Mouse (Mus musculus): ENCODE results near the gene Edn1. TPM values are rescaled to one million over a fixed set of nuclear protein-coding genes. Genes with fewer than 3 reads are reported as not detected.

The Edn1 gene
- total RNA-seq, 2 experiments from 2014 or later = not detected

DNA sequence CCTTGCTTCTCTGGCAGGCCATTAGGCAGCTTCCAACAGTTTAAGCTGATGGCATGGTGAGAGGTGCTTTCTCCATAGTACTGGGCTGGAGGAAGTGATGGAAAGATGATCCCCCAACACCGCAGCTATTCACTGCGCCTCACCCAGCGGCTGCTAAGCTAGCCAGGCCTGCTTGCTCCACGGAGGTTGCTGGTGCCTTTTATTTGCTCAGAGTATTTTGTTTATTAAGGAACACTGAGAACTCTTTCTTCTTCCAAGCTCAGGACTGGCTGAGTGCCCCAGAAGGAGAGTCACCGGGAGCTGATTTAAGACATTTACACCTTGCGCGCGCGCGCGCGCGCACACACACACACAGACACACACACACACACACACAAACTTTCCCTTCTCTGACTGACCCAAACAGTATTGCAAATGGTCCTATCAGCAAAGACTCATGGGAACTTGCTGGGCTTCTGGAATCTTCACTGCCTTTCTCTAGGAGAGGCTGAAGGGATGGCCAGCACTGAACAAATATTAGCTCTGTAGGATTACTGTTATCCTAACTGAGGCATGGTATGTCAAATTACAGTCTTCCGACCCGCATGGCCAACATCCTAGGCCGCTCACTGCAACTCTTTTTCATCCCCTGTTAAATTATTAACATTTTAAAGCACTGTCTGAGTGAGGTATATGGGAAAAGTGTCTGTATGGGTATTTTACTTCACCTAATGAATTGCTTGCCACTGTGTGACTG, 7.3 kb downstream of the Edn1 start:
- ATAC-seq (replicated peaks; ENCODE audit: low FRiP score, poor library complexity, severe bottlenecking) = no peak

DNA sequence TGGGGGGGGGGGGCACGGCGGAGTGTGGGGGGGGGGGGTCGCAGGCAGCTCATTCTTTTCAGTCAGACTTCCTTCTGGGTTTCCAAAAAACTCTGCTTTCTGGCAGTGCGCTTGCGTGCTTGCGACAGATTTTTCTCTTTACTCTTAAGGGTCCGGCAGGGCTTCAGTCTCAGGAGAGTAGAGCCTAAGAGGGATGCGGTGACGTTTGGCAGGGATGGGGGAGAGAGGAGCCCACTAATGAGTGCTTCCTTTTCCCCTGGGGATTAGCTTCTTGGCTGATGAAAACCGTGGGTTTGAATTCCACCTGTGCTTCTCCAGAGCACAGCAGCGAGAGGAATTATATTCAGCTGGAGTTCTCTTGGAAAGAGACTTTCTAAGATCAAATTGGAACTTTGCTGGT, 8.5 kb downstream of the Edn1 start:
- ATAC-seq (replicated peaks; ENCODE audit: low FRiP score, poor library complexity, severe bottlenecking) = no peak

DNA sequence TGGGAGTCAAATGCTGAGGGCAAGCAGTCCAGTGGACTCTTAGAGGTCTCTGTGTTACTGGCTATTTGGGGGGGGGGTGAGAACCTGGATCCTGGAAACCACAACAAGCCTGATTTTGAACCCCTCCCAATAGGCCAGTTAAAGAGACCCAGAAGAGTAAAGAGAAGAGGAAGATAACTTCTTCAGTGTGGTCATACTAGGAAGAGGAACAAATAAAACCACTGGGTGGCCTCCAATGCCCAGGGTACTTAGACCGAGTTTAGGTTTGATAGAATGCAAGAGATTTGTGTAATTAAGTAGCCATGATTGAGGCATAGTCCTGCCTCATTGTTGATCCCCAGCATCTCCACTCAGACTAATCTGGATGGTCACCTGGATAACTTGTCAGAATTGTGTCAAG, 14.4 kb downstream of the Edn1 start:
- ATAC-seq (replicated peaks; ENCODE audit: low FRiP score, poor library complexity, severe bottlenecking) = no peak

DNA sequence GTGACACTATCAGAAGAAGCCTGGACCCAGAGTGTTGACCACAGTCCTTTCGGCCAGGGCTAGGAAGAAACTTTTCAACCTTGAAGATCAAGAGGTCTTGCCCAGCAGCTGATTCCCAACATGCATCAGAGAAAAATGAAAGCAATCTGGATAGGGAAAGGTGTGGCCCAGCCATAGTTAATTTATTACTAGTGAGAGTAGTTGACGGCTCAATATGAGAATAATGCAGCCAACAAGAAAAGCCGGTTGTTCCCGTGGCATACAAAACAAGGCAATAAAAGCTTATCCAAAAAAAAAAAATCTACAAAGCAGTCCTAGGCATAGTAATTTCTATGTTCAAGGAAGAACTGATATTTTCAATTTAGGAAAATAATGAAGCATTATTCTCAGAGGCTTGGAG, 16.5 kb downstream of the Edn1 start:
- ATAC-seq (replicated peaks; ENCODE audit: low FRiP score, poor library complexity, severe bottlenecking) = no peak

DNA sequence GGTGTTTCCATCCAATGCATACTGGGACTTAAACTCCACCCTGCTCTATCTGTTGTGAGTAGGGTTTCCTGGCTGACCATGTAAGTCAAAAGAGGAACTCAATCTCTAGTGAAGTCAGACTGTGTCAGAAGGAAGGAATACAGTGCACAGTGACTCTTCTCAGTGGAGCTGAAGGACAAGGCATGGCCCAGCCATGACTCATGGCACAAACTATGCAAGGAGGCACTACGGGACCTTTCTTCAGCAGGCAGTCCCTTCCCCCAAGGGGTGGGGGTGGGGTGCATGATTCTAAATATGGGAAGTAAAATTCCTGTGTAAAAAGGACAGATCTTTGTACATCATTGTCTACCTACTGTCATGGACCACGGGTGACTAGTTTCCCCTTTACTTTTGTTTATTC, 27.3 kb downstream of the Edn1 start:
- no peak for ATAC-seq (replicated peaks; ENCODE audit: low FRiP score, poor library complexity, severe bottlenecking)

DNA sequence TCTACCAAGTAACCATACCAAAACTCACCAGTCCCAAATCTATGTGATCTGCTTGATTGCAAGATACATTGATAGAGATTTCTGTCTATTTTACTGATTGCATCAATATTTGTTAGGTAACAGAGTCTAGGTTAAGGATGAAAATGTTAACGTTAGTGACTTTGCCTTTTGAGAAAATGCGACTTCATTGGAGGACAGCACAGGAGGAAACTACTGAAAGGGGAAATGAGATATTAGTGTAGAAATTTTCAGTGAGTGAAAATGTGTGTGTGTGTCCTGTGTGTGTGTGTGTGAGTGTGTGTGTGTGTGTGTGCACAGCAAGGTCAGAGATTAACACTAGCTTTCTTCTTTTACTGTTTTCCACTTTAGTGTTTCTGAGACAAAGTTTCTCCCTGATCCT, 29.8 kb downstream of the Edn1 start:
- no peak for ATAC-seq (replicated peaks; ENCODE audit: low FRiP score, poor library complexity, severe bottlenecking)

DNA sequence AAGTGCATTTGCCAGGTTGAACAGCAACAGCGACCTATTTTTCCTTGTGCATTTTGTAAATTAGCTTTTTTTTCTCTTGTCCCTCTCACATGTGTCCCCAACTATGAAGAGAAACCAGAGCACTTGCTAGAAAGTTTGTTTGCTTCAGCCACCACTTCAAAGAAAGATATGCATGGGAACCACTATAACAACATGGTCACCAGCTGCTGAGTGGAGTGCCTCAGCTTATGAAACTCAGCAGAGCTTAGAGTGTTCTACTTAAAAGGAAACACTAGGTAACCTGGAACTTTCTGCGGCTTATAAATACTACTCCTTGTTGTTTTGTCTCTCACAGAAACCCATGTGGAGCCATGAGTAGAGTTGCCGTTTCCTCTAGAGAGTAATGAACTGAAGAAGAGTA, 33.7 kb downstream of the Edn1 start:
- ATAC-seq (replicated peaks; ENCODE audit: low FRiP score, poor library complexity, severe bottlenecking) = no peak

DNA sequence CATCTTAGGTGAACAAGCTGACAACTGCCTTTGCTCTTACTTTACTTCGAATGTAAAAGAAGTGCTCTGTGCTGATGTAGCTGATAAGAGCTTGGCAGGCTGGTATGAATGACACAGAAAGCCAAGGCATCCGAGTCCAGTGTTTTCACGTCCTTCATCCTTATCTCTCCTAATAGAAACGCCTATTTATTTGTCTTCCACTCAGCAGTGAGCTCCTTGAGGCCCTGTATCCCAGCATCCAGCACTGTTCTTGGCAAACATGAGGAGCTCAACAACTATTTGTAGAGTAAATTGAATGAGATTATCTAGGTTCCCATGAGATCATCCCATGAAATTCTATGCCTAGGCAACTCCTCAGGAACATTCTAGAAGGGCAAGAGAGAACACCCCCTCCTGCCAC, 35.1 kb downstream of the Edn1 start:
- no peak for ATAC-seq (replicated peaks; ENCODE audit: low FRiP score, poor library complexity, severe bottlenecking)

DNA sequence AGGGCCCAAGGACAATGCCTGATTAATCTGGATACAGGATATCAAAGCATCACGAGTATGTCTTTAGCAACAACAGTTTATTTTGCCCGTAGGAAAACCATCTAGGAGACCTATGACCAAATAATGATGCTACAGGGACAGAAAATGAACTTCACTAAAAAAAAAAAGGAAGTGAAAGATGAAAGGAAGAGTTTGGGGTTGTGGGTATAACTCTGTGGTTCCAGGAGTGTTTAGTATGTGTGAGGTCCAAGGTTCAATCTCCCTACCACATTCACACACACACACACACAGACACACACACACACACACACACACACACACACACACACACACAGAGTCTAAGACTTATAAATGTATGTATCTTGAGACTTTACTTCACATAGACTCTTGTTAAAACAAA, 35.8 kb downstream of the Edn1 start:
- no peak for ATAC-seq (replicated peaks; ENCODE audit: low FRiP score, poor library complexity, severe bottlenecking)

DNA sequence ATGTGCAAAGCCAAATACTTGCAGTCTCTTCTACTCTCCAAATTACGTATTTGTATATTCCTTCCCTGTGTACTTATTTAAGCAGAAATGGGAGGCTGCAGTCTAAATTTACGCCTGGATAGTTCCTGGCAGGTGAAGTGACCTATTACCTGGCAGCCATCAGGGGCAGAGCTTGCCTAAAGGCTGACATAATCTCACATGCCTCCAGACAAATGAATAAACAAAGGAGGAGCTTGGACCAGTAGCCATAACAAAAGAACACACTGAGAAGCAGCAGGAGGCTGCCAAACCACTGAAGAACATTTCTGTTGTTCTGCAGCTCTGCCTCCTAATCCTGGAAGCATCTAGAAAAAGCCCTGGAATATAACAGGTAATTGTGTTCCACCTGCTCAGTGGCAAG, 38.2 kb downstream of the Edn1 start:
- ATAC-seq (replicated peaks; ENCODE audit: low FRiP score, poor library complexity, severe bottlenecking) = no peak

DNA sequence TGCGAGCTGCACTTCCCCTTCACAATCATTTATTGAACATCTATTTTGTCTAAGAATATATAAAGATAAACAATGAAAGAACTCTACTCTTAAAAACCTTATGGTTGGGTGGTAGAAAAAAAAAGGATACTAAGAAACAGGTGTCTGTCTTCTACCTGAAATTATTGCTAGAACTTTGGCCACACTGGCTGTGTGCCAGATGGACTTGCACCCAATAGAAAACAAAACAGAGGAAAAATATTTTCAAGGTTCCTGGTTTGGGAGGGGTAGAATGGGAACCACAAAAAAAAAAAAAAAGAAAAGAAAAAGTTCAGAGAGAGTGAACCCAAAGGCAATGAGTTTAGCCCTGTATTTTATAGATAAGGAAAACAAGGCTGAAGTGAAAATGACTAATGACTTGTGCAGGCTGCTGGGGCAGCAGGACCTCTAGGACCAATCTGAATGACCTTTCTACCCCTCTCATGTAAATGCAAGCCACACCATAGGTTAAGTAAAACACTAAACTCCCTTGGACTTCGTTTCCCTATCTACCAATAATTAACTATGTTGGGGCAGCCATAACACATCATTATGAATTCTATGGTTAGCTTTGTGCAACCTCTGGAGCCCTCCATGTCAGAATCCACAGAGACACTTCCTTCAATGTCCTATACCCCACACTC, 40.7 kb downstream of the Edn1 start:
- ATAC-seq (replicated peaks; ENCODE audit: low FRiP score, poor library complexity, severe bottlenecking) = no peak

DNA sequence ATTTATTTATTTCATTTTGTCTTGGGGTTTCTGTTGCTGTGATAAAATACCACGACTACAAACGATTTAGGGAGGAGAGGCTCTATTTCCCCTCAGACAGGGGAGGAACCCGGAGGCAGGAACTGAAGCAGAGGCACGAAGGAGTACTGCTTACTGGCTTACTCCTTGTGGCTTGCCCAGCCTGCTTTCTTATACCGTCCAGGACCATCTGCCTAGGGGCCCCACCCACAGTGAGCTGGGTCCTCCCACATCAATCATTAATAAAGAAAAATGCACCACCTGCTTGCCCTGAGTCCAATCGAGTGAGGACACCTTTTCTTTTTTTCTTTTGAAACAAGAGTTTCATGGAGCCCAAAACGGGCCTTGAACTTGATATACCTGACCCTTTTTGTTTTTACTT, 44.2 kb downstream of the Edn1 start:
- no peak for ATAC-seq (replicated peaks; ENCODE audit: low FRiP score, poor library complexity, severe bottlenecking)

DNA sequence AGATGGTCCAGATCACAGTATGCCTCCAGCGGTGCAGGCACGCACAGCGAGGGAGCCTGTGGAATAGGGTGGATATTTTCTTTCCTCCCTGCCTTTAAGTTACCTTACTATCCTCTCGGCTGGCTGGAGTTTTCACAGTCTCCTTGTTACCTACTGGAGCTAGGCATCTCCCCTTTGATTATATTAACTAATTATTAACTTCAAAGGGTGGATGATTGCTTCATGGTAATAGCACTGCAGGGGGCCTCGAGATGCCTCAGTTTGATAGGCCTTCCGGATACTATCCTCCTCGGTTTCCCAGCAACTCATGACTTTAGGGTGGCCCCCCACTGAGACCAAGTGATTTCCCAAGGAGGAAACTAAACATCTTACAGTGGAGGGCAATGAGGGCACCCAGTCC, 45.1 kb downstream of the Edn1 start:
- no peak for ATAC-seq (replicated peaks; ENCODE audit: low FRiP score, poor library complexity, severe bottlenecking)

DNA sequence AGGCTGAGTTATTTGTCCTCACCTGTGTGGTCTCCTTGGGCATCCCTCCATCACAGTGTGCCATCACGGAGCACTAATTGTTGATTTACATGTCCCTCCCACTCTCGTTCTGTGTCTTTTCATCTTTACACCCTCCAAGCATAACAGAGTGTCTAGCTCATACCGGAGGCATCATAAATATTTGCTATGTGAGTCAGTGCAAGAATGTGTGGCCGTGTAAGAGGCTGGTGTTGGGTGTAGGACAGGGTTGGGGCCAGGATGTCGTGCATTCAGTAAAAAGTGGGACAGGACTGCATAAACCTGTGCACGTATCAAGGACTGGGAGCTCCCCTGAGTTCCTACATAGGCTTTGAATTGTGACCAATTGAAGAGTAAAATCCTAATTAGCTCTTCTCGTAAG, 50.4 kb downstream of the Edn1 start:
- ATAC-seq (replicated peaks; ENCODE audit: low FRiP score, poor library complexity, severe bottlenecking) = no peak

Other genes starting within 250 kb of the Edn1 start
- 6.0 and 29.9 TPM in 2 replicates for gene Hivep1, start 249.5 kb upstream of the Edn1 start, total RNA-seq (2015; ENCODE audit: low replicate concordance)
- 3.6 and 11.8 TPM in 2 replicates for gene Hivep1, start 249.5 kb upstream of the Edn1 start, total RNA-seq (2017; ENCODE audit: low replicate concordance)

Measured in erythroblast, adult 5-6 weeks (primary cell).